Mouse (Mus musculus) heart, adult 18-20 months (tissue): ENCODE results near the gene Ptprg. TPM values are rescaled to one million over a fixed set of nuclear protein-coding genes. Genes with fewer than 3 reads are reported as not detected.
A peak's percentile ranks its signal among the peaks of the same experiment; 100 is the strongest.
"Not testable (repeated sequence)": the region's sequence is repeated elsewhere in the genome, so short reads cannot be mapped to it uniquely, and the experiment has no call there.

Source experiments
- DNase-seq, 2 experiments: peaks; one replicate each; pipeline ENCODE4 v3.0.0; 2021 to 2022; ENCODE audit warnings: mixed read lengths in 1 of 2
- total RNA-seq, 2 experiments: library from RNA; stranded (reverse); gene quantifications; 2 replicates each; pipeline ENCODE4 v1.2.3; 2021

Gene Ptprg
- total RNA-seq, 2 experiments from 2014 or later, result 46.4 to 51.8 TPM

DNA sequence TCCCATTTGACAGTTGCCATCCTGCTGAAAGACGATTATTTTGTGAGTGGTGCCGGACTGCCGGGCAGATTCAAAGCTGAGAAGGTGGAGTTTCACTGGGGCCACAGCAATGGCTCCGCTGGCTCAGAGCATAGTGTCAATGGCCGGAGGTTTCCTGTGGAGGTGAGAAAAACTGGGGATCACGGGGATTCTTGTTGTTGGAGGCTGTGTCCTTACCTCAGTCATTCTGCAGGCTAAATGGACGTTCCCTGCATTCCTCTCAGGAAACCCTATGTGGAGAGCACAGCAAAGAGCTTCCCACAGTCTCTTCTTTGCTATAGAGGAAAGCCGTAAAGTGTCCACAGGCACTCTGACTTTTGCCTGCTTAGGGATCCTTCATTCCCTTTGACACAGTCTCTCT lies 409.2 kb downstream of the Ptprg start:
- no peak for DNase-seq

DNA sequence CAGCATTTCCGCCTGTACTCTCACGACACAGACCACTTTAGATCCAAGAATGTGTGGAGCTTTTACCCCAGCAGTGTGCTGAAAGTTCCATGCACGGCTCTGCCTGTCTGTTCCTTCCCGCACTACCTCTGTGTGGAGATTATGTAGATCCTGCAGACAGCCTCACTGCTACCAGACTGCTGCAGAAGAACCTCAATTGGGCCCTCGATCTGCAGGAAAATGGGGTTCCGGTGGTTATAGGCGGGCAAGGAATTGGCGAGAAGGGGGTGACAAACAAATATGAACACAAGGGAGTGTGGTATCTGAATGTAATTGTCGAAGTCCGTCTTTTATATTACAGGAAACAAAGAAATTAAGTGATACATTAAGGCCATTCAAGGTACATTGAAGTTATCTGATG lies 410.5 kb downstream of the Ptprg start:
- DNase-seq, result no peak

- not testable (repeated sequence) for DNase-seq
Observed at GRCm38 (mm10) chr14:11964326-11964725, 411.0 kb downstream of the Ptprg start.

- DNase-seq, result no peak
Observed at GRCm38 (mm10) chr14:11965878-11966277, 412.5 kb downstream of the Ptprg start.

DNA sequence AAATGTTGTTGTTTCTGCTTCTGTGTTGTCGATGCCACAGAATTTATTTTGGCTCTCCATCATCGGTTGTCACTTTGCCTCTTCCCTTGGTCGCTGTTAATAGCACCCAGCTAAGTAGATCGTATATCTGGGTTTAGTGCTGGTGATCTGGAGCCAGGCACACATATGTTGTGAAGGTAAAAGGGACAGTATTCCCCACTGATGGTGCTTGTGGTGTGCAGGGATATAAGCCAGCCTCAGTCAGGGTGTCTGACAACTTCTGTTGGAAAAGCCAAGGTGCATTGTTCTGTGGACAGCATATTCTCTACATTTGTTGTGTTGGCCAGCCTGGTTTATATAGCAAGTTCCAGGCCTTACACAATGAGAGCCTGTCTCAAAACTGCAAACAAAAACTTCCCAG lies 428.4 kb downstream of the Ptprg start:
- DNase-seq, result no peak

DNA sequence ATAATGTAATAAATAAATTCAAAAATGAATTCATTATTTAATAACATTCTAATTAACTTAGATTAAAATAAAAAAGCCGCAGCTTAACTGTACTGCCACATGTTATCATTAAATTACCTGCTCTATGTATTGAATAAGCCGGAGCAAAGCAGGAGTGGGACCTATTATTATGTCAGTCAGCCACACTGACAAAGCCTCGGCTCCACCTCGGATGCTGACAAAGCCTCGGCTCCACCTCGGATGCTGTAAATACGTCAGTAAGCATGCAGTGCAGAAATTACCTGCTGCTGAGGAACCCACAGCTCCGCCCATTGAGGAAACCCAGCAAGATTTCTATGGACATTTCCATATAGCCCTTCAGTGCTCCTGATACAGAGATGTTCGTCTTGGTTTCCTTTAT lies 429.7 kb downstream of the Ptprg start:
- no peak for DNase-seq

- DNase-seq, result peak; percentile 23 to 31
Observed at GRCm38 (mm10) chr14:11984086-11984485, 430.8 kb downstream of the Ptprg start.

GRCm38 (mm10) chr14:11988975-11989374 lies 435.6 kb downstream of the Ptprg start:
- DNase-seq, result no peak

GRCm38 (mm10) chr14:11991151-11991550 lies 437.8 kb downstream of the Ptprg start:
- DNase-seq, result no peak

GRCm38 (mm10) chr14:11992111-11992510 lies 438.8 kb downstream of the Ptprg start:
- no peak for DNase-seq

DNA sequence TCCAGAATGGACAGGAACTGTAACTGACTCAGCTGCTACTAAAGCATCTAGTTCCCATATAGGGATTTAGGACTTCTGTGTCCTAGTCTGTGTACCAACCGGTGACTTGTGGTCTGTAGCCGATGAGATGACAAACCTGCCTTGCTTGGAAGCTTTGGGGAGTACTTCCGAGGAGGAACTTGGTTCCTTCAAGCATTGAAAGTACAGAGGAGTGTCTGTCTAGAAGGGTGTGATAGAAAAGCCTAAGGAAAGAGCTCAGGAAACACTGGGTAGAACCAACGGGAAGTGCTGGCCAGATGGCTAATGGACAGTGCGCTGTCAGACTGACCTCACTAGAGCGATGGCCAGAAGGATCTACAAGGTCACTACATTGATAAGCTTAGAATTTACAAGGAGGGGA lies 439.2 kb downstream of the Ptprg start:
- DNase-seq, result no peak

GRCm38 (mm10) chr14:11997555-11997954 lies 444.2 kb downstream of the Ptprg start:
- peak in 1 of 2 experiments; percentile 18 for DNase-seq

- no peak for DNase-seq
Observed at GRCm38 (mm10) chr14:11998464-11998863, 445.1 kb downstream of the Ptprg start.

DNA sequence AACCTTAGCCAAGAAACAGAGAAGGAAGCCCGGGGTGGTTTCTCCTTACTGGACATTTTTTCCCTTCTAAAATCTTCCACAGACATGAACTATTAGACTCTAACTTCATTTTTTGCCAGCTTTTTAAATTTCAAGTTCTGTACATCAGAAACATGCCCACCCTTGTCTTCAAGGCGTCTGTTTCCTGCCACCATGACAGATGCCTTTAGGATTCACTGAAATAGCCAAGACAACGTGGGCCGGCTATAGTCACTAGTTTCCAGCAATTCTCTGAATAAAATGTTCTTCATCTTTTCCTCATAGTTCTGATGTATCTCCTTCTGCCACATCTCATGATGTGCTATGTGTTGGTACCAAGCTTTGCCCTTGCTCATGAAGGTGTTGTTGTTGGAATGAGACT lies 450.7 kb downstream of the Ptprg start:
- no peak for DNase-seq

GRCm38 (mm10) chr14:12011766-12012165 lies 458.4 kb downstream of the Ptprg start:
- DNase-seq, result no peak

DNA sequence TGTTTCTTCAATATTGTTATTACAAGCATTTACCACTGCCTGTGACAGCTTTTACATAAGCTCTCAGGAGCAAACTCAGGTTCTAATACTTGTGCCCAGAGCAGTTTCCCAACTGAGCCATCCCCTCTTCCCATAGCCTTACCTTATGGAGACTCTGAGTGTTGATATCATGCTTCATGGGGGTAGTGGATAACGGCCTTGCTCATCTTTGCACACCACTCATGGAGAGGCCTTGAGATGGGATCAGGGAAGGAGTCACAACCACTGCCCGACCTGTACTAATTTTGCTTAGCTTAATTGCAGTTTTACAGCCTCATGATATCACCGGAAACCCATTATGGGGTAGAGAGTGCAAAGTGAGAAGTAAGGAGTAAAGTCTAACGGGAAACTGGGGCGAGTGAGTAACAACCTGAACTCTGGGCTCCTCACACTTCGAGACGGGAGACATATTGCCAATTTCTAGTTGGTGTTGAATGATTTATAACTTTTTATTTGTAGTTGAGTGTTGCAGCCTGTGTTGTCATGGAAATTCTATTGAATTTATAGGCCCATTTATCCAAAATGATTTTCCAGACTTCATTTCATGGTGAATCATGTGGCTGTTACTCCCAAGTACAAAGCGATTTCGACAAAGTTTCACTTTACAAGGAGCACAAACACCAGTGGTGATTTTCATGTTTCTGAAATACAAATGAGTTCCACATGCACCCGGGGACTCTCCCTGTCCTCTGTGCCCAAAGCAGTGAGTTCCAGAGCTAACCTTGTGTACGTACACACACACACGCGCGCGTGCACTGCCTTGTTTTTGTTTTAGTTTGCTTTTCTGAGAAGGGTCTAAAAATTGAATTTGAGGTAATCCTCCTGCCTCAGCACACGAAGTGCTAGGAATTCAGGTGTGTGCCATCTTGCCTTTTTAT lies 472.7 kb downstream of the Ptprg start:
- DNase-seq, result no peak

DNA sequence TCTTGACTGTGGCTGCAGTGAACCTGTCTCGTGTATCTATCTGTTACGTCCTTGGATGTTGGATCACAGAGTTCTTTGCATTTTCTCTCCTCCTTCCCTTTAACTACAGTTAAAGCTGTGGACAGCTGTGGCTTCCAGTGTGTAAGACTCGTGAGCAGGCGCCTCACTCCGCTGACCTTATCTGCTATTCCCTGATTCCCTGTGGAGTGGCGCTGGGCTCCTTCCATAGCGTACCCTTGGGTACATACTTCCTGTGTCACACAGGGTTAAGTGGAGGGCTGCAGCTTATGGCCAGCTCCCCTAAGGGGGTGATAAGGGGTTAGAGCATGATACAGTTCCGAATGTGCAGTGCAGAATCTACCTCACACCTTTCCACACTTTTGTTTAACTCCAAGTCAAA lies 473.9 kb downstream of the Ptprg start:
- DNase-seq, result peak in 1 of 2 experiments; percentile 4

DNA sequence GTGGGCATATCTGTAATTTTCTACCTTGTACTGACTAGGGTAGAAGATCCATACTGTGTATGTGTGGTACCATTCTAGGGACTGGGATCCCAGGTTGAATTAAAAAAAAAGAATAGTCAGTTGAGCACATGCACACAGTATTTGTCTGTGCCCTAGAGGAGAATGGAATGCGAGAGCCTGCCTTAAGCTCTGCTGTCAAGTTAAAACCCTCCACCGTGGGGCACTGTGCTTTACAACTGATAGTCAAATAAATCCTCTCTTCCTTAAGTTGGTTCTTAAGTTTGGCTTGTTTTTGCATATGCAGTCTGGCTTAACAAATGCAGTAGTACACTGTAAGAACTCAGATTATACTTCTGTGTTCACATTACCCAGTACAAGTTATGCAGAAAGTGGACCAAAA lies 476.6 kb downstream of the Ptprg start:
- DNase-seq, result no peak

DNA sequence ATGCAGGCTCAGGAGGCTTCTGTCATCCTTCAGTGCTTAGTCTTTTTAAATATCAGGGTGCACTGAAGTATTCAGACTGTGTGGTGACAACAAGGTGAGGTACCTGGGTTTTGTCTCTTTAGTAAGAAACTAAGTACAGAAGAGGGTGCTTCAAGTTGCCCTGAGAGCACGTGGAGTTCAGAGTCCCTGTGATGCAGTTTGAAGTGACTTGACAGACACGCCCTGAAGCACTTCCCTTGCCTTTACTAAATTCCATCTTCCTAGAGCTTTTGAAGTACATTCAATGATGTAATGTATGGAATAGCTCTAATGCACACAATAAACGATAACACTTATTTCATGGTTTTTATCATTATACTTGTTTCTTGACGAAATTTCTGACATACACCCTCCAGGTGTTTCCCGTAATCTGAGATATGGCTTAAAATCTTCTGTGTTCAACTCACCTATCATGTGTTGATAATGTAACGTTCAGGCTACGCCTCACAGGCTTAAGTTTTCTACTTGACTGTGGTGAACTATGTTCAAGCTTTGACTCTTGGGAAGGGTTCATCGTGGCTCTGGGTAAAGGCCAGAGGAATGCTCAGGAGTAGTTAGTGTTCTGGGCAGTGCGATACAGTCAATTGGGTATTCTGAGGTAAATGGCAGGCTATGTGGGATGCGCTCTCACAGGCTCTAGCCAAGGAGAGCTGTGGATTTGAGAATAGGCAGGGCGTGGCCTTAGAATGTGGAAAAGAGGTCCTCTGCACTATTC lies 483.4 kb downstream of the Ptprg start:
- DNase-seq, result no peak

DNA sequence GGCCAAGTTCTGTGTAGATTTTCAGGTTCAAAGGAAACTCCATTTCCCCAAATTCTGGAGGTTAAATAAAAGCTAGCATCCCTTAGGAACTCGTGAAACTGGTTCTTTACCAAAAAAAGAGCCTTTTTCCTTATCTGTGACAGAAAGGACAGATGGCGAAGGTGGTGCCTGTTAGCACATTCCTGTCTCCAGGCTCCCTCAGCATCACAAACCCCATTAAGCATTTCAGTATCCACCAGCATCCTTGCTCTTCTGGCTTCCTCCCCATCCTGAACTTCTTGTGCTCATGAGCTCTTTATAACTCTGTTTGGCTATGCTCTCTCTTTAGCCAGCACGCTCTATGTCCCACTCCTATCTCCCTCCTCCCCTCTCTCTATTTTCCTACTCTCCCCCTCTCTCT lies 486.4 kb downstream of the Ptprg start:
- no peak for DNase-seq

GRCm38 (mm10) chr14:12041566-12041965 lies 488.2 kb downstream of the Ptprg start:
- DNase-seq, result no peak

DNA sequence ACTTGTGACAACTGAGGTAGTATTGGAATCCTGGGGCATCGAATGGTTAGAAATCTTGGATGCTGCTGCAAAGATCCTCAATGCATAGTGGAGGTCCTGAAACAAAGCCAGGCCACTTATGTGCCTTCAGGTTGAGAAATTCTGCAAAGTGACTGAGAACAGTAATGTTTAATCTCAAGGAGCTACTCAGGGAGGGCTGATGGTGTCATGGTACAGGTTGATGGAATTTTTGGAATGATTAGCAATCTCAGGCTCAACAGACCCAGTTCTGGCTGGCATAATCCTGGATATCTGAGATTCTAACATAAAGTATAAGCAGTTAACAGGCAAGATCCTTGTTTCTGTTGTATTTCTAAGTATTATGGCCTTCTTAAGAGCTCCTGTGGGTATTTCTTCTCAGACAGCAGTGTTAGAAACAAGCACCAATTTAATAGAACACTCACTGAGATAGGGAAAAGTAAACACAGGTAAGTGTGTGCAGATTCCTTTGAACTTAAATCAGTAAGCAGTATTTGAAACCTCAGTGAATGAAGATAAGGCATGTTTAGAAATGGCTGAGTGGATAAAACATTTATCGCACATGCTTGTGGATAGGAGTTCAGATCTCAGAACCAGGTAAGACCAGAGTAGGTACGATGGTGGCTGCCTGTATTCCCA lies 493.0 kb downstream of the Ptprg start:
- no peak for DNase-seq

DNA sequence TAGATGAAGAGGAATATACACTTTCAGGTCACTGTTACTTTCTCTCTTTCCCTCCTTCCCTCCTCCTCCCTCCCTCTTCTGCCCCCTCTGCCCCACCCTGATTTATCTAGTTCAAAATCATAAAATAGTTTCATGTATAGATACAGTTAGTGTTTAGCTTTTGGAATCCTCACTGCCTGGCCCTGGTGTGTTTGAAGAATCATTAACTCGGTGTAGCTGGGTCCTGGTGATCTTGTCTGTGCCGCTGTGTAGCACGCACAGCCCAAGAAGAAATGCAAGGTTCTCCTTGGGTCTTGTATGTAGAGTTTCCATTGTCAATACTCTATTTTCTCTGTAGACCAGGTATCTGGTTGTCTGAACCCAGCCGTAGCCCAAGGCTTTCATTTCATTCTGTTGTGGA lies 494.3 kb downstream of the Ptprg start:
- DNase-seq, result no peak
